Mouse (Mus musculus) neural tube, embryonic 14.5 days (tissue): ENCODE measurements around the gene Rnf227. TPM values are rescaled to one million over a fixed set of nuclear protein-coding genes. Genes with fewer than 3 reads are reported as not detected.
A peak's percentile ranks its signal among the peaks of the same experiment; 100 is the strongest.
"Not testable (repeated sequence)": the region's sequence is repeated elsewhere in the genome, so short reads cannot be mapped to it uniquely, and the experiment has no call there.

ENCODE experiments used
- ATAC-seq: fragments of 200-750 bp; cut with Nextera tagmentation; 2 replicates; pipeline ENCODE4 v1.8.0; 2017; ENCODE audit warnings: low read depth, mild to moderate bottlenecking, moderate TSS enrichment, moderate library complexity
- H3K27ac ChIP-seq: fragments of 300-500 bp; sonication (generic); 2 replicates; pipeline ENCODE4 v1.5.1; 2014; ENCODE audit warnings: low read depth, mild to moderate bottlenecking, control low read depth, low read length, moderate library complexity, mixed read lengths
- H3K27me3 ChIP-seq: fragments of 300-500 bp; sonication (generic); 2 replicates; pipeline ENCODE4 v1.6.1; 2014; ENCODE audit warnings: low read length; ENCODE audit not compliant: control insufficient read depth, insufficient read depth
- H3K36me3 ChIP-seq: fragments of 300-500 bp; sonication (generic); 2 replicates; pipeline ENCODE4 v1.6.1; 2014; ENCODE audit warnings: low read length, mixed read lengths; ENCODE audit not compliant: control insufficient read depth, insufficient read depth
- H3K4me1 ChIP-seq: fragments of 300-500 bp; sonication (generic); 2 replicates; pipeline ENCODE4 v1.6.1; 2014; ENCODE audit warnings: low read length; ENCODE audit not compliant: control insufficient read depth, insufficient read depth
- H3K4me2 ChIP-seq: fragments of 300-500 bp; sonication (generic); 2 replicates; pipeline ENCODE4 v1.6.1; 2014; ENCODE audit warnings: mild to moderate bottlenecking, low read depth, low read length, control low read depth
- H3K4me3 ChIP-seq: fragments of 300-500 bp; sonication (generic); 2 replicates; pipeline ENCODE4 v1.5.1; 2014; ENCODE audit warnings: low read depth, low read length, control low read depth, mixed read lengths
- H3K9ac ChIP-seq: fragments of 300-500 bp; sonication (generic); replicated peaks from 2 replicates; pipeline ENCODE4 v1.6.1; 2014; ENCODE audit warnings: low read depth, mild to moderate bottlenecking, control low read depth, low read length, mixed read lengths
- H3K9me3 ChIP-seq: fragments of 300-500 bp; sonication (generic); 2 replicates; pipeline ENCODE4 v1.6.1; 2016; ENCODE audit warnings: low read length; ENCODE audit not compliant: control insufficient read depth
- WGBS: fragments of 180-500 bp; shearing (Covaris S2); extraction: QIAGEN DNeasy Blood & Tissue Kit; methylation state at CpG from one replicate; pipeline ENCODE4 v1.1.7; 2014; 5-methylcytosine and 5-hydroxymethylcytosine counted together
- polyA plus RNA-seq: library from polyadenylated mRNA; unstranded; fragments of >200 nt; fragmentation: Nextera tagmentation; extraction: Ambion mirVana; gene quantifications from 2 replicates; pipeline ENCODE4 v1.2.1, GENCODE M21; 2014

Gene Rnf227
- polyA plus RNA-seq, 1 experiment from 2014 or later = 260 TPM

- H3K9ac ChIP-seq = no peak overlapping the region
- no peaks in the 10 kb centered on the region for H3K27me3 ChIP-seq
- 95% methylated on average over 6 of the region's 6 CpGs for WGBS
- H3K4me1 ChIP-seq = no peaks in the 10 kb centered on the region
- H3K4me3 ChIP-seq = no peak overlapping the region
- H3K36me3 ChIP-seq = no peaks in the 10 kb centered on the region; the same call in 1 of the 2 replicates
- H3K27ac ChIP-seq = no peak overlapping the region
- H3K4me2 ChIP-seq = no peak overlapping the region
- H3K9me3 ChIP-seq = no peaks in the 10 kb centered on the region
- ATAC-seq = no peak
These were observed 23.9 kb upstream of the Rnf227 start for GRCm38 (mm10) chr11:69316361-69316760.

- not testable (repeated sequence) for H3K9ac ChIP-seq, H3K27me3 ChIP-seq, H3K27ac ChIP-seq, H3K9me3 ChIP-seq, H3K4me3 ChIP-seq, H3K36me3 ChIP-seq, ATAC-seq, H3K4me2 ChIP-seq
- peaks cover 16% of the 10 kb centered on the region for H3K4me1 ChIP-seq
- WGBS = 91% methylated on average over 3 of the region's 3 CpGs
These were observed 22.3 kb upstream of the Rnf227 start for GRCm38 (mm10) chr11:69318000-69318399.

GRCm38 (mm10) chr11:69321580-69321979 is 18.7 kb upstream of the Rnf227 start:
- H3K4me1 ChIP-seq = peaks cover 30% of the 10 kb centered on the region
- no peak overlapping the region for H3K27ac ChIP-seq
- no peaks in the 10 kb centered on the region; the same call in 1 of the 2 replicates for H3K36me3 ChIP-seq
- no peak overlapping the region for H3K9ac ChIP-seq
- H3K9me3 ChIP-seq = no peaks in the 10 kb centered on the region
- 86% methylated on average over 6 of the region's 6 CpGs for WGBS
- H3K4me3 ChIP-seq = no peak overlapping the region
- no peaks in the 10 kb centered on the region for H3K27me3 ChIP-seq
- H3K4me2 ChIP-seq = peak overlapping the region; percentile 66; the same call in 1 of the 2 replicates
- no peak for ATAC-seq

GRCm38 (mm10) chr11:69322010-69322409 is 18.3 kb upstream of the Rnf227 start:
- Histone ChIP-seq H3K9ac (peak overlapping the region; percentile 80; the same call in 1 of the 2 replicates), H3K36me3 (no peaks in the 10 kb centered on the region; the same call in 1 of the 2 replicates), H3K4me2 (peak overlapping the region; percentile 66; the same call in 1 of the 2 replicates), H3K27ac (no peak overlapping the region), H3K9me3 (no peaks in the 10 kb centered on the region), H3K27me3 (no peaks in the 10 kb centered on the region), H3K4me3 (no peak overlapping the region), H3K4me1 (peaks cover 34% of the 10 kb centered on the region)
- no peak for ATAC-seq
- 63% methylated on average over 6 of the region's 6 CpGs for WGBS

- ATAC-seq = no peak
- peak overlapping the region; percentile 66 for H3K4me2 ChIP-seq
- H3K4me1 ChIP-seq = peaks cover 35% of the 10 kb centered on the region
- no peaks in the 10 kb centered on the region for H3K9me3 ChIP-seq
- H3K27me3 ChIP-seq = no peaks in the 10 kb centered on the region
- H3K4me3 ChIP-seq = peak overlapping the region; percentile 57
- no peaks in the 10 kb centered on the region for H3K36me3 ChIP-seq
- peak overlapping the region; percentile 88 for H3K27ac ChIP-seq
- WGBS = 25% methylated on average over 18 of the region's 18 CpGs
- H3K9ac ChIP-seq = peak overlapping the region; percentile 80
These were observed 17.4 kb upstream of the Rnf227 start for GRCm38 (mm10) chr11:69322693-69323471.

GRCm38 (mm10) chr11:69323667-69324111 is 16.6 kb upstream of the Rnf227 start, which contains the start of the genes Cntrob and Trappc1:
TSS of gene Cntrob (minus strand) at chr11:69323775.
TSS of gene Trappc1 (plus strand) at chr11:69323980.
- WGBS = under 1% methylated on average over 30 of the region's 30 CpGs
- peaks cover 35% of the 10 kb centered on the region for H3K4me1 ChIP-seq
- H3K27ac ChIP-seq = peak within 1 kb of the TSS; percentile 88
- H3K9me3 ChIP-seq = no peaks in the 10 kb centered on the region
- H3K4me3 ChIP-seq = peak within 1 kb of the TSS; percentile 57
- no peaks in the 10 kb centered on the region for H3K36me3 ChIP-seq
- peak within 1 kb of the TSS; percentile 99 for H3K4me2 ChIP-seq
- no peaks in the 10 kb centered on the region for H3K27me3 ChIP-seq
- H3K9ac ChIP-seq = peak within 1 kb of the TSS; percentile 80
- ATAC-seq = peak; percentile 94

- 85% methylated on average over 6 of the region's 6 CpGs for WGBS
- Histone ChIP-seq H3K4me2 (peak overlapping the region; percentile 99), H3K4me3 (peak overlapping the region; percentile 57), H3K4me1 (peaks cover 35% of the 10 kb centered on the region), H3K27ac (no peak overlapping the region), H3K27me3 (no peaks in the 10 kb centered on the region), H3K9ac (no peak overlapping the region), H3K36me3 (no peaks in the 10 kb centered on the region), H3K9me3 (no peaks in the 10 kb centered on the region)
- no peak for ATAC-seq
These were observed 15.5 kb upstream of the Rnf227 start for GRCm38 (mm10) chr11:69324749-69325148.

GRCm38 (mm10) chr11:69325628-69326407 is 14.4 kb upstream of the Rnf227 start, which contains the start of gene Kcnab3:
TSS of gene Kcnab3 (plus strand) at chr11:69326258.
- Histone ChIP-seq H3K9me3 (no peaks in the 10 kb centered on the region), H3K4me3 (peak within 1 kb of the TSS; percentile 49), H3K27ac (no peak within 1 kb of the TSS), H3K27me3 (no peaks in the 10 kb centered on the region), H3K4me2 (peak within 1 kb of the TSS; percentile 99), H3K36me3 (no peaks in the 10 kb centered on the region), H3K4me1 (peaks cover 35% of the 10 kb centered on the region), H3K9ac (peak within 1 kb of the TSS; percentile 66)
- peak; percentile 65; the same call in 1 of the 2 replicates for ATAC-seq
- WGBS = 11% methylated on average over 26 of the region's 26 CpGs
